Mouse (Mus musculus) activated CD4-positive, CD25-positive, alpha-beta regulatory T cell, adult 4 months (primary cell): ENCODE measurements around the gene Gm20422. TPM values are rescaled to one million over a fixed set of nuclear protein-coding genes. Genes with fewer than 3 reads are reported as not detected.
"Not testable (repeated sequence)": the region's sequence is repeated elsewhere in the genome, so short reads cannot be mapped to it uniquely, and the experiment has no call there.

Experiments
- ATAC-seq: one replicate; pipeline ENCODE4 v1.8.0; 2017
- polyA plus RNA-seq, 2 experiments: library from polyadenylated mRNA; unstranded; fragments of 100-300 nt; shearing (Covaris generic); gene quantifications; one replicate each; pipeline ENCODE4 v1.2.1; 2017

Gene Gm20422
- polyA plus RNA-seq, 2 experiments from 2014 or later, result 2.0 TPM; not detected in 1

DNA sequence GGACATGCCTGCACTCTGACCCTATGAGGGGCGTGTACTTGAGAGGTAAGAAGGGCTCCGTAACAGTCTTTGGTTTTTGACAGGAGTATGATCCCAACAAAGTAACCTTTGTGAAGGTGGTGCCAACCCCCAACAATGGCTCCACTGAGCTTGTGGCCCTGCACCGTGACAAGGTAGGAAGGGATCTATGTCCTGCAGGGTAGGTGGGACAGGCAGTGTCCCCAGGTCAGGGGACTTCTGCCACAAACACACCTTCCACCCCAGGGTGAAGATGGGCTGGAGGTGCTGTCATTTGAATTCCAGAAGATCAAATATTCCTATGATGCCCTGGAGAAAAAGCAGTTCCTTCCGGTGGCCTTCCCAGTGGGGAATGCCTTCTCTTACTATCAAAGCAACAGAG, 19.0 kb upstream of the Gm20422 start:
- ATAC-seq, result no peak

DNA sequence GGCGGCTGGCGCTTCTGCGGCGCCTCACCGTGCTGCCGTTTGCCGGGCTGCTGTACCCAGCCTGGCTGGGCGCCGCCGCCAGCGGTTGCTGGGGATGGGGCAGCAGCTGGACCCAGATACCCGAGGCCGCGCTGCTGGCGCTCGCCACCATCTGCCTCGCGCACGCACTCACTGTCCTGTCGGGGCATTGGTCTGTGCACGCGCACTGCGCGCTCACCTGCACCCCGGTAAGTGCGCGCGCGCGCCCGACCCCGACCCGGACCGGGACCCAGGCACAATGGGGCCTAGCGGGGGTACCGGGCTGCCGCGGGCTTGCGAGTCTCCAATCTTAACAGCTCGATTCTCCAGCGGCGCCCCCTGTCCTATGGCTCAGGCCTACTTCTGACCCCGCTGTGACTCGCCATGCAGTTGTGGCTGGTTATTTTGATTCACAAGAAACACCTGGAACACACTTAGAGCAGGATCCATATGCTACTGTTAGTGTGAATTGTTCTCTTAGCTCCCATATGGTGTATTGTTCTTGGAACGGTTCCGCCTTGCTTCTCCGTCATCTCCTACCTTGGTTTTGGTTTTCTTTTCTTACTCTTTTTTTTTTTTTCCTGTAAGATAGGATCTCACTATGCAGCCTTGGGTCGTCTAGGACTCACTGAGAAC, 16.9 kb upstream of the Gm20422 start:
- ATAC-seq, result peak; percentile 44

DNA sequence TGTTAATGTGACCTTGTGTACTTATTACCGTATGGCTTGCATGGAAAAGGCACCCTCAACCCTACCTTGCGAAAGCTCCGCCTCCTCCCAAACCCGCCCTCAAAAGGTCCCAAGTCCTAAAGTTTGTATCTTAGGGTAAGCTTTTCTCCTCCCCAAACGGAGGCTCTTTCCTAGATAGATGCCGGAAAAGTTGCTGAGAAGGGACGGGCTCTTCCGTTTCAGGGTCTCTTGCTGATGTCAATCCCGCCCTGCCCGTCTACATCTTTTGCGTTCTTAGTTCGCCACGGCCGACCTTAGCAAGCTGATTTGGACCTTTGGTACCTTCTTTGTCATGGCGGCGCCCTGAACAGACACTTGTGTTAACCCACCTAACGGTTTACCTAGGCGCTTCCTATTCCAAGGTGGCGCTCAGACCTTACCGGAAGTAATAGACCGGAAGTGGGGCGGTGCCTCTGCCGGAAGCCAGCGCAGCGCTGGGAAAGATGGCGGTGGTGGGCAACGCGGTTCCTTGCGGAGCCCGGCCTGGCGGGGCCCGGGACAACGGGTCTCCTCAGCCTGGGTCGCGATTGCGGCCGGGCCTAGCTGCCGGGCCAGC, 16.2 kb upstream of the Gm20422 start, which contains the start of the genes Atp13a1 and Zfp866:
Gene Atp13a1 (plus strand): TSS at position 391 of the 595 bp plus-strand sequence.
Gene Zfp866 (minus strand): TSS at position 406 of the 595 bp plus-strand sequence.
- peak; percentile 92 for ATAC-seq

- no peak for ATAC-seq
Measured at GRCm38 (mm10) chr8:69790364-69790763, 15.7 kb upstream of the Gm20422 start.

DNA sequence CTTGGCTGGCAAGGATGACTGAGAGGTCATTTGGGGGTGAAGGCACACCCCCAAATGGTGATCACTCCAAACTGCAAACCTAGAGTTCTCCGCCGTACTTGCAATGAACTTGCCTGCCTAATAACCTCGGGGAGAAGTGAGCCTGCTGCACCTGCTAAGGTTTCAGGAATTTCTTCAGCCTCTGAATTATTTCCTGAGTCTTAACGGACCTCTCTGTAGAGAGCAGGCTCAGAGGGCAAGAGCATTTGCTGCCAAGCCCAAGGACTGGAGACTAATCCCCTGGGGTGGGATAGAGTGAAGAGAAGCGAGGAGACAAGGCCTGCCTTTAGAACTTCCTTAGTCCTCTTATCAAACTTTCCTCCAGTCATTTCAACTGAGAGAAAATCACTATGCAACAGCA, 15.0 kb upstream of the Gm20422 start:
- ATAC-seq, result no peak

DNA sequence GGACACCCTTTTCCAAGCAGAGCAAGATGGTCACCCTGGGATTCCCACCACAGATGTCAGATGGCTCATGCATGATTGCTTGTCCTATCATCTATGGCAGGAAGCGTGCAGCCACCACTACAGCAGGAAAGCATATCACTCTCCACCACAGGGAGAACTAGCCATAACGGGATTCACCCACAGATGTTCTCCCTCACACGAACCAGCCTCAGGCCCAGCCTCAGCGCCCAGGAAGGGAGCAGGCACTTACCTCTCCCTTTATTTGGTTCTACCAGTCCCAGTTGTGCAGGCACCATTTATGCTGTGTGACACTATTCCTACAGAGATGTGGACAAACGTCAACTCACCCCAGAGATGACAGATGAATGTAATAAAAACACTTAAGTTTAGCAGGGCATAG, 14.4 kb upstream of the Gm20422 start:
- no peak for ATAC-seq

DNA sequence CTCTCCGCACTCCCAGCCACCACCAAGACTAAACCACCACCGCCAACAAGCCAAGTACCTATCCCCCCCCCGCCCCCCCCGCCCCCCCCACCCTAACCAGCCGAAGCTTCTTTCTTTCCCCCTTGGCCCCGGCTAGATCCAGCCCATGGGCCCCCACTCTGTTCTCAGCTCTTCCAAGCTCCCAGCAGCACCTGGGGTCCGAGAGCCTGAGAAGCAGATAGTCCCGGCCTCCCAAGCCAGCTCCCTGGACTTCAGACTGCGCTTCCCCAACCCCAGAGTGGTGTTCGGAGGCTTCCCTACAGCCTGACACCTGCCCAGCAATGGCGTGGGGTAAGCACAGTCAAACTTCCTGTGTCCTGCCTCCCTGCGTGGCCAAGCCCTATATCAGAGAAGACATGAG, 2.4 kb upstream of the Gm20422 start:
- ATAC-seq, result no peak

DNA sequence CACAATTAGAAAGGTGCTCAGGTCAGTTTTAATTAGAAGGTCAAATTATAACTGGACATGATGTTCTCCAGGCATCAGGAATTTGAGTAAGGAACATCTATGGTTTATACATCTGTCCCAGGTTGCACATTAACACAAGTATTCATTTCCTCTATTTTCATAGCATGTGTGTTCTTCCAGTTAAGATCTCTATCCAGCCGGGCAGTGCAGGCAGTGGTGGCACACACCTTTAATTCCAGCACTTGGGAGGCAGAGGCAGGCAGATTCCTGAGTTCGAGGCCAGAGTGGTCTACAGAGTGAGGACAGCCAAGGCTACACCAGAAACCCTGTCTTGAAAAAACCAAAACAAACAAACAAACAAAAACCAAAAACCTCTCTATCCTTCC, 456 bp upstream of the Gm20422 start:
- ATAC-seq, result no peak

- ATAC-seq, result no peak
Measured at GRCm38 (mm10) chr8:69772106-69772505, 2.6 kb downstream of the Gm20422 start.

DNA sequence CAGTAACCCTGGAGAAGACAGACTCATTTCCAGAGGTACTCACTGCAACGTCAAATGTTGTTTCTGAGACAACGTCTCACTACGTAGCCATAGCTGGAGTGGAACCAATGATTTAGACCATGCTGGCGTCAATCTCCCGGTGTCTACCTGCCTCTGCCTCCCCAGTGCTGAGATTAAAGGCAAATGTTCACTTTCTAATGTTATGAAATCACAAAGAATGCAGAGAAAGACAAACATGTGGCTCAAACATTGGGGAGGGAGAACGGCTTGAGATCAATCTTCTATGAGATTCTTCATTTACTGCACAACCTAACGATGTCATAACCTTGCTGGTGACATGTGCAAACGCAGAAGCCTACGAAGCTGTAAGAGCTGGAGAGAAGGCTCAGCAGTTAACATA, 3.5 kb downstream of the Gm20422 start:
- no peak for ATAC-seq

- ATAC-seq, result no peak
Measured at GRCm38 (mm10) chr8:69761814-69762445, 12.8 kb downstream of the Gm20422 start.

- ATAC-seq, result no peak
Measured at GRCm38 (mm10) chr8:69758316-69758715, 16.4 kb downstream of the Gm20422 start.

GRCm38 (mm10) chr8:69752437-69752836, 22.2 kb downstream of the Gm20422 start:
- ATAC-seq, result no peak

- ATAC-seq, result peak; percentile 91
Measured at GRCm38 (mm10) chr8:69749544-69750454, 24.9 kb downstream of the Gm20422 start, which contains the start of gene Zfp963. Gene Zfp963 (minus strand): TSS chr8:69749970.

DNA sequence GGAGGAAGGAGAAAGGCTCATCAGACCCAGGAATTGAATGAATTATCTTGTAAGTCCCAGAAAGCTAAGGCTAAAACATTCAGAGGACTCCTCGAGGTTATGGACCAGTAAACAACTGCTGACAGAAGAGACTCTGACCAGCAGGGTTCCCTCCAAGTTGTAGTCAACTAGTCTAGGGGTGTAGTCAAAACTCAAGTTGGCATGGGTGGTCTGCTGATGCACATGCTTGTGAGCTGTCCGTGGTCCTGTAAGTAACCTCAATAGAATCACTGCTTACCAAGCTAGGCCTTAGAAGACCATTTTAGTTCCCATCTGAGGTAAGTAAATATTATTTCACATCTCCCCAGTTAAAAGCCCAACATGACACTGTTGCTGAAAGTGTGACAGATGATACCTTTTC, 33.5 kb downstream of the Gm20422 start:
- no peak for ATAC-seq

GRCm38 (mm10) chr8:69740763-69741162, 33.9 kb downstream of the Gm20422 start:
- no peak for ATAC-seq

DNA sequence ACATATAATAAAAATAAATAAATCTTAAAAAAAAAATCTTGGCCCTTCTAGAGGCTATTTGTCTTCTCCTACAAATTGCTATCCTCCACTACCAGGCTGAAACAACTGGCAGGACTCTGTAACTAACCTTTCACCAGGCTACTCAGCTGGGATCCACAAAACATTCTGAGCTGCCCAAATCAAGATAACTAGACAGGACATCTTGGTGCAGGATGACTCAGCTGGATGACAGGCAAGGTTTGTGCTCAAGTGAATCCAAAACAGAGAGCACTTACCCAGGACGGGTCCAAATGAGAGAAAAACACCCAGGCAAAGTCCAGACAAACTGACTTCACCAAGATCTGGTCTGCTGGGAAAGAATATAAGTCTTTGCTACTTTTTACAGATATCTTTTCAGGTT, 39.2 kb downstream of the Gm20422 start:
- no peak for ATAC-seq

GRCm38 (mm10) chr8:69717232-69717580, 57.5 kb downstream of the Gm20422 start:
- no peak for ATAC-seq

- peak; percentile 94 for ATAC-seq
Measured at GRCm38 (mm10) chr8:69716403-69717231, 58.1 kb downstream of the Gm20422 start.

DNA sequence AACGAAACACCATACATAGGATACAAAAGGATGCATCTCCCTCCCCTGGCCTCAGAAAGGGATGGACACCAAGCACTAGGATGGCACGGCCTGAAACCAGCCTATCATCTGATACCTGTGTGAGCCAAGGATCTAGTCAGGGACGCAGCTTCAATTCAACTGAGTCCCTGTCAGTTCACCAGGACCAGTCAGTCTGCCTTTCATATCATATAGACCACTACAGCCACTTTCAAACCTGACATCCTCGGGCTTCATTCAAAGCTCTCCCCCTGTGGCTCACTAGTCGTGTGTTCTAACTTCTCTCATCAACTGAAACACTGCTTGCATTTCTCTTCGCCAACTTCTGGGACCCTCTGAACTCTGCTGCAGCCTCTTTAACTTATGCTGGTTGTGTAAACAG, 59.3 kb downstream of the Gm20422 start:
- no peak for ATAC-seq

DNA sequence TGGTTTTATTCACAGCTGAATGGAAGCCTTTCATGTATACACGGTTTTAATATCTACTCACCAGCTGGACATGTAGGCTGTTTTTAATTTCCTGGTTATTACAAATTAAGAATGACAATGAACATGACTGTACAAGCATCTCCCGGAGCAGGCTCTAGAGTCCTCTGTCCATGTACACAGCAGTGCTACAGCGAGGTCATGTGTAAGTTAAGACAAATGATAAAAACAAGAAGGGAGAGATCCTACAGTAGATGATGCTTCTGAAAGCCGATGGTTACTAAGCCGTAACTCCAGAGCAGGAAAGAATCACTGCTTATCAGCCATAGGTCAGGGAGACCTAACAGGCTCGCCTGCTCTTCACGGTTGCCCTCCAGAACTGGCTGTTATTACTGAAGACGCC, 61.2 kb downstream of the Gm20422 start:
- no peak for ATAC-seq

DNA sequence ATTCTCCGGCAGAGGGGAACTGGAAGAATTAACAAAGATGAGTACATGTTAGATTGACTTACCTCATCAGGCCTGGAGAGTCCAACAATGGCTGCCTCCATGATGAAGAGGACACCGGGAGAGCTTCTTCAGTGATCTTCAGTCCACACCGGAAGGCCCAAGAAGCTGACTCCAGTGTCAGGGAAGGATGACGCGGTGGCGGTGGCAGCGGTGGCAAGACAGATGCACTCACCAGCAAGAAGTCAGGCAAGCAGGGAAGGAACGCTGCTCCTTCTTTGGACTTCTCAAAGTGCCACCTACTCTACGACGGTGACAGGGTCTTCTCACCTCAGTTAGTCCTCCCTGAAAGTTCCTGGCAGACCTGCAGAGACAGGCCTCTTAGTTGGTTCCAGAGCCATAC, 64.1 kb downstream of the Gm20422 start, which contains the start of gene Zfp869:
Gene Zfp869 (minus strand): TSS at position 101 of the 400 bp plus-strand sequence.
- ATAC-seq, result not testable (repeated sequence)
